Mouse (Mus musculus): ENCODE results near the gene Zfp446.

DNA sequence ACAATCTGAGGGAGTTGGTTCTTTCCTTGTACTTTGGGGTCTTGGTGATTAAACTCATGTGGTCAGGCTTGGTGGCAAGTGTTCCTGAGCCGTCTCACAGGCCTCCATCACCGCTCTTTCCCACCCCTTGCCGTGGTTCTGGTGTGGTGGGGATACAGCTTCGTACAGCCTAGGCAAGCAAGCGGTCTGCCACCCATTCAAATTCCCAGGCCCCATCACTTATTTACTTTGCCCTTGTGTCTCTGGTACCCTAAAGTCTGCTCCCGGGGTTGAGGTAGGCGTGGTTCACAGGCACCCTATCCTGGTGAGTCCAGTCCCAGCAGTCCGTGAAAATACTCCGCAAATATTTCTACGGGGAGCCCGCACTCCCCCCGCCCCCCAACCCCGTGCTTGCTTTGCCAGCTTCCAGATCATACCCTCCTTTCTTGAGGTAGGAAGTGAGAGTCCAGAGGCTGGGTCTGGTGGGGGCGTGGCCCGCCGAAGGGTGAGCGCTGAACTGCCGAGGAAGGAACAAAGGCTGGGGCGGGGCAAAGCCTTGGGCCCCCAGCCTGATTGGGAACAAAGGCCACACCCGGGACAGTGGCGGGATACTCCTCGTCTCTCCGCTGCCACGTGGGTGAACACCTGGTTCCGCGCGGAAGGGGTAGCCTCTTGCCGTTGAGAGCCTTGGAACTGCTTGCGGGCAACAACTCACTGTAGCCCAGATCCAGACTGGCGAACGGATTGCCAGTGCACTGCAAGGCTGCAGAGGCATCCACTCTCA is 45.3 kb downstream of the Zfp446 start:
- TF ChIP-seq POLR2A (IDR thresholded peaks at IDR 0.05; ENCODE audit: borderline replicate concordance, control insufficient read depth, low read depth, low read length) (peak; percentile 51; the same call in 1 of the 2 replicates), CTCF (IDR thresholded peaks at IDR 0.05; ENCODE audit: control insufficient read depth, insufficient read depth, low read length) (no peak)

All from bone marrow, adult 2 months (tissue).